Mouse (Mus musculus): ENCODE results near the gene Gper1.

Gper1 gene

GRCm38 (mm10) chr5:139411117-139411516 is 11.8 kb upstream of the Gper1 start:
- DNase-seq (ENCODE audit: low spot score in 2 of 2): no peak

GRCm38 (mm10) chr5:139411665-139412314 is 11.2 kb upstream of the Gper1 start:
- no peak for DNase-seq (ENCODE audit: low spot score in 2 of 2)

GRCm38 (mm10) chr5:139413545-139413944 is 9.4 kb upstream of the Gper1 start:
- DNase-seq (ENCODE audit: low spot score in 2 of 2): no peak

- DNase-seq (ENCODE audit: low spot score in 2 of 2): no peak
These were observed 8.0 kb upstream of the Gper1 start for GRCm38 (mm10) chr5:139415001-139415400.

- DNase-seq (ENCODE audit: low spot score in 2 of 2): no peak
These were observed 6.0 kb upstream of the Gper1 start for GRCm38 (mm10) chr5:139416942-139417341.

- no peak for DNase-seq (ENCODE audit: low spot score in 2 of 2)
These were observed 5.5 kb upstream of the Gper1 start for GRCm38 (mm10) chr5:139417480-139417879.

- no peak for DNase-seq (ENCODE audit: low spot score in 2 of 2)
These were observed 4.8 kb upstream of the Gper1 start for GRCm38 (mm10) chr5:139418110-139418509.

GRCm38 (mm10) chr5:139418633-139419032 is 4.3 kb upstream of the Gper1 start:
- no peak for DNase-seq (ENCODE audit: low spot score in 2 of 2)

GRCm38 (mm10) chr5:139425198-139425597 is 2.2 kb downstream of the Gper1 start:
- no peak for DNase-seq (ENCODE audit: low spot score in 2 of 2)

- DNase-seq (ENCODE audit: low spot score in 2 of 2): no peak
These were observed 4.0 kb downstream of the Gper1 start for GRCm38 (mm10) chr5:139427001-139427400.

- DNase-seq (ENCODE audit: low spot score in 2 of 2): no peak
These were observed 5.0 kb downstream of the Gper1 start for GRCm38 (mm10) chr5:139427989-139428388.

- DNase-seq (ENCODE audit: low spot score in 2 of 2): no peak
These were observed 6.9 kb downstream of the Gper1 start for GRCm38 (mm10) chr5:139429818-139430341.

GRCm38 (mm10) chr5:139432333-139432732 is 9.4 kb downstream of the Gper1 start:
- DNase-seq (ENCODE audit: low spot score in 2 of 2): no peak

GRCm38 (mm10) chr5:139432747-139433508 is 10.0 kb downstream of the Gper1 start:
- no peak for DNase-seq (ENCODE audit: low spot score in 2 of 2)

- DNase-seq (ENCODE audit: low spot score in 2 of 2): no peak
These were observed 11.1 kb downstream of the Gper1 start for GRCm38 (mm10) chr5:139433842-139434568.

GRCm38 (mm10) chr5:139434940-139435339 is 12.0 kb downstream of the Gper1 start:
- DNase-seq (ENCODE audit: low spot score in 2 of 2): no peak

GRCm38 (mm10) chr5:139437769-139438168 is 14.8 kb downstream of the Gper1 start:
- no peak for DNase-seq (ENCODE audit: low spot score in 2 of 2)

- no peak for DNase-seq (ENCODE audit: low spot score in 2 of 2)
These were observed 15.5 kb downstream of the Gper1 start for GRCm38 (mm10) chr5:139438440-139438839.

- DNase-seq (ENCODE audit: low spot score in 2 of 2): no peak
These were observed 17.5 kb downstream of the Gper1 start for GRCm38 (mm10) chr5:139440451-139440850.

GRCm38 (mm10) chr5:139440926-139441725 is 18.2 kb downstream of the Gper1 start:
- no peak for DNase-seq (ENCODE audit: low spot score in 2 of 2)

- no peak for DNase-seq (ENCODE audit: low spot score in 2 of 2)
These were observed 18.7 kb downstream of the Gper1 start for GRCm38 (mm10) chr5:139441726-139442018.

GRCm38 (mm10) chr5:139442428-139442827 is 19.5 kb downstream of the Gper1 start:
- no peak for DNase-seq (ENCODE audit: low spot score in 2 of 2)

All from spleen, postnatal 36 days (tissue).